Mouse (Mus musculus): ENCODE results near the gene Cdhr3. TPM values are rescaled to one million over a fixed set of nuclear protein-coding genes. Genes with fewer than 3 reads are reported as not detected.
A peak's percentile ranks its signal among the peaks of the same experiment; 100 is the strongest.

The Cdhr3 gene
- polyA plus RNA-seq, 1 experiment: 18.5 TPM

DNA sequence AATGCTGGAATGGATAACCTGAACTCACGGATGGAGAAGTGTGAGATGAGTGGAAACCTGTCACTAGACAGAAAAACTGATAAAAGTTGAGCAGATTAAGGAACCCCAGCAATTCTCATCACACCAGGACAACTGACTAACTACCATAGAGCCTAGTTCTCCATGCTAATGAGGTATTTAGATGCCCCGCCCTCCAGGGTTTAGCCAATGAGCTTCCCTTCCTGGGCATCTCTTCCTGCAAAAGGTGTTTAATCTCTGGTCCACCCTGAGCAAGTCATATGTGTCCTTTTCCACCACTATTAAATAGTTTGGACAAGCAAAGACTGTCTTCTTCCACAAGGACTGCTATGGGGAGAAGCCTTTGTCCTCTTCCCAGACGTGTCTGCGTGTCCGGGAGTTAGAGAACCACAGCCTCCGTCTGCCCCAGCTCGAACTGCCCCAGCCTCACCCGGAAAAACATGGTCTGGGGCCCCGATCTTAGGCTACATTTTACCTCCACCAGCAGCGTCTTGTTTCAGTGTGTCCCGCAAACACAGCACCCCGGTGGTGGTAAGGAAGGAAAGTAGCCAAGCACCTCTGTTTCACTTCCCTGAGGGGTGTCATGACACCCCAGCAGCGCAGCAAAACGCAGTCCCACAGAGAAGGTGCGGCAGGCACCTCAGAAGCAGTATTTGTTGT, 26.1 kb upstream of the Cdhr3 start:
- peaks cover 5% of the 10 kb centered on the region; the same call in 1 of the 2 replicates for H3K4me1 ChIP-seq (ENCODE audit: control insufficient read depth, insufficient read depth, low read length)
- DNase-seq: no peak
- no peak for TF ChIP-seq POLR2A (IDR thresholded peaks at IDR 0.05; ENCODE audit: borderline replicate concordance, extremely low read depth, low read depth, low read length)
- WGBS: 54% methylated on average over 15 of the region's 15 CpGs
- no peak overlapping the region for H3K4me3 ChIP-seq (replicated peaks; ENCODE audit: extremely low read depth, low read depth, low read length)

DNA sequence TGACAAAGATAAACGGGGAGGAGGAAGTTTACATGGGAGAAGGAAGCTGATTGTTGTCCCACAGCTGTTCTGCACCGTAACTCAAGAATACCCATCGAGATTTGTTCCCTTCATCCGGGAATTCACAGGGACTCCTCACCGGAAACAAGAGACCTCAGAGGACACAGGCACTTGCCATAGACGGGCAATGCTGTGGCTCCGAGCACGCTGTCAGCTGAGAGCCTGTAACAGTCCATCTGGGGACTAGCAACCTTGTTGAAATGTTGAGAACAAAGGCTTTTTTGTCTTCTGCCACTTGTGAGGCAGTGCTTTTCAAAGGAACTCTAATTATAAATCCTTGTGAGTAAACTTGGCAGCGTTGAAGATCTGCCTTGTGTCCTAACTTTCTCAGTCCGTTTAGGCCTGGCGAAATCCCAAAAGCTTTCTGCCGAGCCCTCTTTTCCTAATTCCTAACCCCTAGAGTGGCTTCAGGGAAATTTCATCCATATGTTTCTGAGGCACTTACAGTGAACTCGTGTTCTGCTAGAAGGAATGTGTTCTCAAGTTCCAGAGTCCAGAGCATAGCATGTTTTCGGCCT, 18.3 kb upstream of the Cdhr3 start:
- H3K4me3 ChIP-seq (replicated peaks; ENCODE audit: extremely low read depth, low read depth, low read length): no peak overlapping the region
- WGBS: 8% methylated on average over 14 of the region's 14 CpGs
- peak; percentile 37 for DNase-seq
- peaks cover 5% of the 10 kb centered on the region for H3K4me1 ChIP-seq (ENCODE audit: control insufficient read depth, insufficient read depth, low read length)
- TF ChIP-seq CTCF (IDR thresholded peaks at IDR 0.05; ENCODE audit: insufficient read depth, low read length): no peak
- TF ChIP-seq POLR2A (IDR thresholded peaks at IDR 0.05; ENCODE audit: borderline replicate concordance, extremely low read depth, low read depth, low read length): no peak; the same call in 1 of the 2 replicates

DNA sequence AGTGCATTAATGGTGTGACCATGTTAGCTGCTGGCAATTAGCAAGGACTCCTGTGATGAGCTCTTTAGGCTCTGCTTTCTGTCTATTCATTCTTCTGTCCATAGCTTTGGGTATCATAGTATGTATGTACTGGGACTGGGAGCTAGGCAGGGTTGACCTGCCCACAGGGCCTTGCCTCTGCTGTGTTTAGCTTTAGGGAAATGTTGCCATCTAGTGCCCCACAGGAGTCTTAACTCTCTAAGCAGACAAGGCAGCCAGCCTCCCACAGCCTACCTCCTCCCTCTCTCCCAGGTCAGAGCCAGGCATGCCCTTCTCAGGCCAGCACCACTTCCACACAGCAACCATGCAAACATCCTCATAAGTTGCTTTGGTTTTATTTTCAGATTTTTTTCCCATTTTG, 16.9 kb upstream of the Cdhr3 start:
- TF ChIP-seq POLR2A (IDR thresholded peaks at IDR 0.05; ENCODE audit: borderline replicate concordance, extremely low read depth, low read depth, low read length) (no peak), CTCF (IDR thresholded peaks at IDR 0.05; ENCODE audit: insufficient read depth, low read length) (peak; percentile 79)
- Histone ChIP-seq H3K4me1 (ENCODE audit: control insufficient read depth, insufficient read depth, low read length) (peaks cover 5% of the 10 kb centered on the region), H3K4me3 (replicated peaks; ENCODE audit: extremely low read depth, low read depth, low read length) (no peak overlapping the region)
- no peak for DNase-seq

DNA sequence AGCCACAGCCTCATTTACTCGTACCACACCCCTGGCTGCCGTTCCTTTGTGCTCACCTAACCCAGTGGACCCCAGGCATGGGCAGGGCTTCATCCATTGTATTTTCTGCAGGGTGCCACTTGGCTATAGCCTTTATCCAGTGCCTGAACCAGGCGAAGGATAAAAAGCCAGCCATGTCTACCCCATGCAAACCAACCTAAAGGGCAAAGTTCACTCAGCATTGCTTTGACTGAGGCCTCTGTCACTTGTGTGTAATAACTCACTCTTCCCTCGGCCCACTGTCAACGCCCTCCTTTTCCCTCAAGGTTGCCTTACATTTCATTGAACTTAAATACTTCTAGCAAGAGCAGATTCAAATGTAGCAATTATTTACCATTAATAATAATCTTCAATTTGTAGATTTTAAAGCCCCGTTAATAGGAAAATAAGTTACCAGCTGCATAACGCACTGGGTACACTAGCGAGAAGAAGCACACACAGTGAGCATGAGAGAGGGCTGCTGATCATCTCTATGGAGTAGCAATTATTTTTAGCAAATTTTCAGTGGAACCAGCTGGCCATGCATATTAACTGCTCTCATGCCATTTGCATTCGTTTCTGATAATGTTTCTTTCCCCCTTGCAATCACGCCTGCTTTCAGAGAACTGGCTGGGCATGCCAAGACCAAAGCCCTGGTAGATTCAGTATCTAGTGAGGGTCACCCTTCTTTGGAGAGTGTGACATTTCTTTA, 13.9 kb upstream of the Cdhr3 start:
- WGBS: 85% methylated on average over 10 of the region's 10 CpGs
- H3K4me3 ChIP-seq (replicated peaks; ENCODE audit: extremely low read depth, low read depth, low read length): no peak overlapping the region
- TF ChIP-seq POLR2A (IDR thresholded peaks at IDR 0.05; ENCODE audit: borderline replicate concordance, extremely low read depth, low read depth, low read length) (no peak), CTCF (IDR thresholded peaks at IDR 0.05; ENCODE audit: insufficient read depth, low read length) (no peak)
- H3K4me1 ChIP-seq (ENCODE audit: control insufficient read depth, insufficient read depth, low read length): peaks cover 12% of the 10 kb centered on the region
- no peak for DNase-seq

DNA sequence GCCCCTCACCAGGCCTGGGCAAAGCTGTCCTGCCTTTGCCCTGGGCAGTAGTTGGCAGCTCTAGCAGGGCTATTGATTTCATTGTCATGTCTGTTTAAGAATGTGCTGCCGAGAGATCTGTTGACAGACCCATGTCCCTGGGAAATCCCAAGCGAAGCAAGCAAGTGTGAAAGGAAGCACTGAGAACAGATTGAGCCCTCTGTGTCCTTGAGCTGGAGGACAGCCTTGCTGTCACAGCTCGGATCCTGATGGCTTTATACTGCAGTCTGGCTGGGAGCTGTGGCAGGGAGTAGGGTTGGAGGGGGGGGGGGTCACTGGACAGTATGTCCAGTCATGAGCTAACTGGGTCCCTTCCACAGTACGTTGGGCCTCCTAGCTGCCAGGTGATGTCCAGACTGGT, 13.0 kb upstream of the Cdhr3 start:
- Histone ChIP-seq H3K4me1 (ENCODE audit: control insufficient read depth, insufficient read depth, low read length) (peaks cover 9% of the 10 kb centered on the region), H3K4me3 (replicated peaks; ENCODE audit: extremely low read depth, low read depth, low read length) (no peak overlapping the region)
- no peak for DNase-seq
- no peak for TF ChIP-seq POLR2A (IDR thresholded peaks at IDR 0.05; ENCODE audit: borderline replicate concordance, extremely low read depth, low read depth, low read length)
- no peak for TF ChIP-seq CTCF (IDR thresholded peaks at IDR 0.05; ENCODE audit: insufficient read depth, low read length)
- 61% methylated on average over 4 of the region's 4 CpGs for WGBS

DNA sequence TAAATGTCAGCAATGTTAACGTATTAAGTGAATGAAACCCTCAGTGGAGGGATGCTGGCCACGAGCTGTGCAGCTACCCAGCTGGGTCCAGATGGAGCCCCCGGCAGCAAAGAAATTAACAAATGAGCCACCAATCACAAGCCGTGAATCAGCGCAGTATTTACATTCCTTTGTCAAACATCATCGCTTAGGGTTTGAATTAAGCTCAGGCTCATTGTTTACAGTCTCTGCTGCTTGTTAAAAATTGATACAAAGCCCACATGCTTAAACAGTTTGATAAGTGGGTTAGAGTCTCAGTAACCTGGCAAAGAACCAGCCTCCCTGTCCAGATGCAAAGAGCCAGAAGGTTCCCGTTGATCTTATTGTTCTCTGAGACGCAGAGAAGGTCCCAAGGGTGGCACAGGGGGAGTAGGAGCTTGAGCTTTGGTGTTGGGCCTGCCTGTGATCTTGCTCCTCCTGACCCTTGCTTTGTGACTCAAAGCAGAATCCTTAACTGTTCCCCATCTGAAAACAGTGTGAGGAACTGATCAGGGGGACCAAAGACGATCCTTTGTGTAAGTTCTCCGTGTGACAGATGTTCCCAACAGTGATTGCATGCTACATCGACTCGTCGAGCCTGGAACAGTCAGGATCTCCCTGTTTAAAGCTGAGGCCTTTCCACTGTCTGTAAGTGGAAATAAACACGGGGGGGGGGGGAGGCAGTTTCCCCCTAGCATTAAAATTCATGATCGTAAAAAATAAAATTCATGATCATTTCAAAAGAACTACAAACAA, 9.9 kb upstream of the Cdhr3 start:
- WGBS: 34% methylated on average over 15 of the region's 15 CpGs
- no peak for TF ChIP-seq CTCF (IDR thresholded peaks at IDR 0.05; ENCODE audit: insufficient read depth, low read length)
- TF ChIP-seq POLR2A (IDR thresholded peaks at IDR 0.05; ENCODE audit: borderline replicate concordance, extremely low read depth, low read depth, low read length): no peak
- H3K4me1 ChIP-seq (ENCODE audit: control insufficient read depth, insufficient read depth, low read length): peaks cover 7% of the 10 kb centered on the region
- DNase-seq: no peak
- no peak overlapping the region for H3K4me3 ChIP-seq (replicated peaks; ENCODE audit: extremely low read depth, low read depth, low read length)

DNA sequence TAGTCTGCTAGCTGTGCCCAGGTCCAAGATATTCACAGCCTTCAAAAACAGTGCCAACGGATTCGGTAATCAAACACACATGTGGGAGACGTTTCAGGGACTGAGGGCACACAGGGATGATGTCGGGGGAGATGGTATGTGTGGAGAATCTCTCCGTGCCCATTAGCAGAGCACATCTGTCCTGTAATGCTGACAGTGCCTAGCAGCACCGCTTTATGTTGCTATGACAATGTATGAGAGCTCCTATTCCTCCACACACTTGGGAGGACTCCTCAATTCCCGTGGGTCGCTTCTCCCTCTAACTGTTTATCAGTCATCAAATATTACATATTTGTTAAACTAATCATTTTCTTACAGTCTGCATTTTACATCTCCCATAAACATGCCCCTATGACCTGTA, 9.0 kb upstream of the Cdhr3 start:
- WGBS: 78% methylated on average over 8 of the region's 8 CpGs
- no peak overlapping the region for H3K4me3 ChIP-seq (replicated peaks; ENCODE audit: extremely low read depth, low read depth, low read length)
- H3K4me1 ChIP-seq (ENCODE audit: control insufficient read depth, insufficient read depth, low read length): peaks cover 7% of the 10 kb centered on the region
- no peak for DNase-seq
- TF ChIP-seq POLR2A (IDR thresholded peaks at IDR 0.05; ENCODE audit: borderline replicate concordance, extremely low read depth, low read depth, low read length) (no peak), CTCF (IDR thresholded peaks at IDR 0.05; ENCODE audit: insufficient read depth, low read length) (no peak)

DNA sequence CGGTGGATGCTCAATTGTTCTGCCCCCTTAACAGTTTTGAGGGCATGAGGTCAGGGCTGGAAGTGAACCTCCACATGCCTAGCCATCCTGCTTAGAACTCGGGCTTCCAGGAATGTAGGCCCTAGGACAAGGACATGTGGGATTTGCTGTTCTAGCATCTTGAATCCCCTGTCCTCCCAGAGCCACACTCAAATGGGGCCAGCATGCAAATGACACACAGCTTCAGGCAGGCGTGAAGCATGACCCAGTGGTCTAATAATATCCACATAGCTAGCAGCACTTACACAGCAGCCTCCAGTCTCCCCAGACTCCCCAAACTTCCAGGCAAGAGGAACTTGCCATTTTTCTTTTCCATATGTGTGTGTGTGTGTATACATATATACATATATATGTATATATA, 3.3 kb upstream of the Cdhr3 start:
- no peak for DNase-seq
- TF ChIP-seq POLR2A (IDR thresholded peaks at IDR 0.05; ENCODE audit: borderline replicate concordance, extremely low read depth, low read depth, low read length) (no peak), CTCF (IDR thresholded peaks at IDR 0.05; ENCODE audit: insufficient read depth, low read length) (no peak)
- H3K4me3 ChIP-seq (replicated peaks; ENCODE audit: extremely low read depth, low read depth, low read length): no peak overlapping the region
- WGBS: 71% methylated on average over 3 of the region's 3 CpGs
- no peaks in the 10 kb centered on the region for H3K4me1 ChIP-seq (ENCODE audit: control insufficient read depth, insufficient read depth, low read length)

DNA sequence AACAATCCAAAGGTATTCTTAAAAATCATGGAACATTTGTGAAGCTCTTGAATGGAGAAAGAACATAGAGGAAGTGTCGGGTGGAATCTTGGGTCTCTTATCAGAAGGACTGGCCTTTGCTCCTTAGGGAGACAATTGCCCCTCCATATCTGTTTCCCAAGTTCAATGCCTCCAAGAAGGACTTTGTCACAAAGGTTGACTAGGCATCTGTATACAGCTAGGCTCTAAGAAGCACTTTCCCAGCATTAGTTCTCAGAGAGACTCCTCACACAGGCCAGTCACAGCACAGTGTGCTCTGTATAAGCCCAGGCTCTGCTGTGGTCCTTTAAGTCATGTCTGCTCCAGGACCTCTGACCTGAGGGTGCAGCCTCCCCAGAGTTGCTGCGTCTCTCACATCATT, 479 bp downstream of the Cdhr3 start:
- Histone ChIP-seq H3K4me3 (replicated peaks; ENCODE audit: extremely low read depth, low read depth, low read length) (no peak overlapping the region), H3K4me1 (ENCODE audit: control insufficient read depth, insufficient read depth, low read length) (no peaks in the 10 kb centered on the region)
- DNase-seq: no peak
- TF ChIP-seq CTCF (IDR thresholded peaks at IDR 0.05; ENCODE audit: insufficient read depth, low read length) (no peak), POLR2A (IDR thresholded peaks at IDR 0.05; ENCODE audit: borderline replicate concordance, extremely low read depth, low read depth, low read length) (no peak)
- 68% methylated on average over 2 of the region's 2 CpGs for WGBS

Measured in lung, adult 2 months (tissue).